Mouse (Mus musculus) CD4-positive, CD25-positive, alpha-beta regulatory T cell, adult 2 months (primary cell): Measurements from ENCODE around the gene Gm5538.

Experiments
- DNase-seq: peaks from one replicate; pipeline ENCODE4 v3.0.0-alpha.2; 2012; ENCODE audit warnings: low read depth, low spot score

Gm5538 gene

GRCm38 (mm10) chr3:59729490-59729889 is at the start of gene Gm5538:
TSS of gene Gm5538 (plus strand) at chr3:59729790.
- DNase-seq: no peak

GRCm38 (mm10) chr3:59697391-59697790 is 32.2 kb upstream of the Gm5538 start:
- DNase-seq: peak; percentile 46

GRCm38 (mm10) chr3:59702614-59703110 is 26.9 kb upstream of the Gm5538 start:
- DNase-seq: peak; percentile 39

GRCm38 (mm10) chr3:59739866-59740265 is 10.3 kb downstream of the Gm5538 start:
- no peak for DNase-seq

GRCm38 (mm10) chr3:59744181-59744580 is 14.6 kb downstream of the Gm5538 start:
- DNase-seq: peak; percentile 72
